Mouse (Mus musculus): ENCODE measurements at regions not wholly inside any gene's neighbourhood (a gene's known extent, or its start where the extent isn't known, plus 50 kb on each side); places are given as distances from the start of the nearest gene placed in this dataset.

DNA sequence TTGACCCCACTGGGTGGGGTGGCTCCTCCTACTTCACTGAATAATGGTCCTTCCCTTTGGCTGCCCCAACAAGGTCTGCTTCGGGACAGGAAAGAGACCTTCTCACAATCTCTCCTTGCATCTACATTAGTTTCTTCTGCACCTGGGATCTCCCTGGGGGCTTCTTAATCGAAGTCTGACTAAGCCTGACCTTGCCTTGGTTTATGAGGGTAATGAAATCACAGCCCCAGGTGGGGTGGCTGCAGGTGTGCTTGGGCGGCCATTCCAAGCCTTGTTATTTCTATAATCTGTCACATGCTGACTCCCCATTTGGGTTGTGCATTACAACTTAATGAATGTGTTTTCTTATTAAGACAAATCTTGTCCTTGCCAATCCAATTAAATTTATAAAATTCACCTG lies 520.2 kb upstream of the Mctp2 start:
- TF ChIP-seq EP300 (optimal IDR thresholded peaks at IDR 0.05) (no peak), CTCF (IDR thresholded peaks at IDR 0.05; ENCODE audit: low read depth) (no peak)
